Mouse (Mus musculus): ENCODE results near the gene Atpaf1. TPM values are rescaled to one million over a fixed set of nuclear protein-coding genes. Genes with fewer than 3 reads are reported as not detected.

Gene Atpaf1
- 42.1 and 48.7 TPM in 2 replicates for polyA plus RNA-seq (2014; fragmentation: Nextera tagmentation; extraction: Ambion mirVana)

DNA sequence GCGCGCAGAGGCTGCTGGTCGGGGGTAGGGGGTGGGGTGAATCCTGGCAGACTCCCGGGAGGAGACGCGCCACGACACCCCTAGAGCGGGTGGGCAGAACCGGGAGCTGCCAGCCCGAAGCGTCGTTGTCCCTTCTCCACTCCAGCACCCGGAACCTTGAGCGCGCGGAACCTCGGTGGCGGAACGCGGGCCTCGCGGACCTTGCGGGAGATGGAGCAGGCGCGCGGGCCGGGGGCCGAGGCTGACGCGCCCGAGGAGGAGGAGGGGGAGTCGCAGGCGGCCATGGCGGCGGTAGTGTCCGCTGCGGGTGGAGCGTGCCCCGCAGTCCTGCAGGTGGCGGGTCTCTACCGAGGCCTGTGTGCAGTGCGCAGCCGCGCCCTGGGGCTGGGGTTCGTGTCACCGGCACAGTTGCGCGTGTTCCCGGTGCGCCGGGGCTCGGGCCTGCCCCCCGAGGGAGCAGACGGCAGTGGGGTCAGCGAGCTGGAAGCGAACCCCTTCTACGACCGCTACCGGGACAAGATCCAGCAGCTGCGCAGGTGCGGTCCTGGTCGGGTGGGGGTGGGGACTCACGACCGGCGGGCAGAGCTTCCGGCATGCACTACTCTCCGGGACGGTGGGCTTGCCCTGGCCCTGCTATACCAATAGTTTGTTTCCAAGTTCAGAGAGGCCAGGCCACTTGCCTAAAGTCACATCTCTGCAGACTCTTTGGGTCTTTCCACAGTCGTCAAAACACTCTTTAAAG is at the start of gene Atpaf1:
Gene Atpaf1, plus strand, starts transcription at position 44 of the 742 bp plus-strand sequence.
- Histone ChIP-seq H3K4me3 (ENCODE audit: low read depth, low read length) (peak within 1 kb of the TSS; percentile 68), H3K9ac (ENCODE audit: low read depth, low read length) (peak within 1 kb of the TSS; percentile 90), H3K4me1 (replicated peaks; ENCODE audit: control insufficient read depth, insufficient read depth, low read length) (peaks cover 13% of the 10 kb centered on the region), H3K27me3 (replicated peaks; ENCODE audit: control insufficient read depth, insufficient read depth, low read length) (no peaks in the 10 kb centered on the region), H3K4me2 (peak within 1 kb of the TSS; percentile 87), H3K9me3 (ENCODE audit: control insufficient read depth, low read length) (no peaks in the 10 kb centered on the region), H3K36me3 (ENCODE audit: control insufficient read depth, insufficient read depth, low read length) (peaks cover 4% of the 10 kb centered on the region; the same call in 1 of the 2 replicates), H3K27ac (ENCODE audit: low read depth, low read length) (peak within 1 kb of the TSS; percentile 16)
- peak; percentile 84 for ATAC-seq (replicated peaks; ENCODE audit: low FRiP score)
- WGBS, result under 1% methylated on average over 69 of the region's 69 CpGs
- DNase-seq (ENCODE audit: low spot score), result peak; percentile 80

DNA sequence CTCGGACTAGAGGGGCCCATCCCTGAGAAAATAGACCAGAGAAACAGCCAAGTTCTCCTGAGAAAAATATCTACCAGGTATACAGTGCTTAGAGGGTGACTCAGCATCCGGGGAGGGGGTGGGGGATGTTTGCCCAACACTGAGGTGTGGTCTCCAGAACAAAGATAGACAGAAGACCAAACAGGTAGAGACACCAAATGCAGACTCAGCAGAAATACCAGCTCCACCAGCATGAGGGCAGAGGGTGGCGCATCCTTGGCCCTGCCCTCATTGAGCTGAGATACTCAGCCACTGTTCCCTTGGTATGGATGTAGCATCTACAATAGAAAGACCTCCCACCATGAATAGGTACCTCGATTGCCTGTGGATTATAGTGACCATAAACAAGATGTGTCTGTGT is 49.7 kb upstream of the Atpaf1 start:
- Histone ChIP-seq H3K4me3 (ENCODE audit: low read depth, low read length) (no peak overlapping the region), H3K4me2 (no peak overlapping the region), H3K27ac (ENCODE audit: low read depth, low read length) (no peak overlapping the region), H3K36me3 (ENCODE audit: control insufficient read depth, insufficient read depth, low read length) (no peaks in the 10 kb centered on the region; the same call in 1 of the 2 replicates), H3K9ac (ENCODE audit: low read depth, low read length) (no peak overlapping the region), H3K9me3 (ENCODE audit: control insufficient read depth, low read length) (no peaks in the 10 kb centered on the region), H3K27me3 (replicated peaks; ENCODE audit: control insufficient read depth, insufficient read depth, low read length) (no peaks in the 10 kb centered on the region), H3K4me1 (replicated peaks; ENCODE audit: control insufficient read depth, insufficient read depth, low read length) (peaks cover 17% of the 10 kb centered on the region)
- DNase-seq (ENCODE audit: low spot score) (no peak), ATAC-seq (replicated peaks; ENCODE audit: low FRiP score) (no peak)
- WGBS, result 70% methylated on average over 4 of the region's 4 CpGs

DNA sequence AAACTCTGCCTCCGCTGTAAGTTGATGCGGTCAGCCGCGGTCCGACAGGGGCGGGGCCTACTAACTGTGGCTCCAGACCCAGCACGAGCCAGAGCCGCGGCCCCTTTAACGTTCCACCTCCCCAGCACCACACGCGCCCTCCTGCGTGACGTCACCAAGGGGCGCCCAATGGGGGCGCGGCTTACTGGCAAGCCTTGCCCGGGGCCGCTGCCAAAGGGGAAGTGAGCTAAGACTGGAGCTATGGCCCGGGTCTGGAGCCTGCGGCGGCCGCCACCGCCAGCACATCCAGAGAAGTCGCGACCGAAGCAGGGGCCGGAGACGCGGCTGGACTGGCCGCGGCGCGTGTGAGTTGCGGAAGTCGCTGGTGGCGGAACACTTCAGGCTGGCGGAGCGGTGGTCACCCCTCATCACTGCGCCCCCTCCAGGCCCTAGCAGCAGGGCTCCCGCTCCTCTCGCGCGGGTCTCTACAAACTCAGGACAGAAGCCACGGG is 47.0 kb upstream of the Atpaf1 start, which contains the start of gene Efcab14:
Gene Efcab14, plus strand, starts transcription at position 194 of the 491 bp plus-strand sequence.
- WGBS, result under 1% methylated on average over 45 of the region's 45 CpGs
- Histone ChIP-seq H3K9ac (ENCODE audit: low read depth, low read length) (peak within 1 kb of the TSS; percentile 92), H3K4me2 (peak within 1 kb of the TSS; percentile 91), H3K27me3 (replicated peaks; ENCODE audit: control insufficient read depth, insufficient read depth, low read length) (no peaks in the 10 kb centered on the region), H3K4me3 (ENCODE audit: low read depth, low read length) (peak within 1 kb of the TSS; percentile 91), H3K4me1 (replicated peaks; ENCODE audit: control insufficient read depth, insufficient read depth, low read length) (peaks cover 15% of the 10 kb centered on the region), H3K36me3 (ENCODE audit: control insufficient read depth, insufficient read depth, low read length) (peaks cover 8% of the 10 kb centered on the region), H3K9me3 (ENCODE audit: control insufficient read depth, low read length) (no peaks in the 10 kb centered on the region), H3K27ac (ENCODE audit: low read depth, low read length) (peak within 1 kb of the TSS; percentile 84)
- DNase-seq (ENCODE audit: low spot score) (peak; percentile 98), ATAC-seq (replicated peaks; ENCODE audit: low FRiP score) (peak; percentile 100)

DNA sequence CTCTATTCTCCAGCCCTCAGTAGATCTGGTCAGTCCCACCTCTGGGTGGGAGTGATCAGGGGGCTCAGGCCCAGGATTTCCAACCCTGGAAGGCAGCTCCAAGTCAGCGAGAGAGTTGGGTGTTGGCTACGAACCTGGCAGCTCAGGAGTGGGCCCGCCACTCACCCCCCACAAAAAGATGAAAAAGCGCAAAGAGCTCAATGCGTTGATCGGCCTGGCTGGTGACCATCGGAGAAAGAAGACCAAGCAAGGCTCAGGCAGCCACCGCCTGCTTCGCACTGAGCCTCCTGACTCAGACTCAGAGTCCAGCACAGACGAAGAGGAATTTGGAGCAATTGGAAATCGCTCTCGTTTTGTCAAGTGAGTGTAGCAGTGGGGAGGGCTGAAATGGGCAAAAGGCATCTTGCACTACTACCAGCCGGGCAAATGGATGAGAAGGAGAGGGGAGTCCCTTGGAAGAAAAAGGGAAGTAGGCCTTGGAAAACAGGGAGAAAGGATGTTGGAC is 46.1 kb upstream of the Atpaf1 start:
- peaks cover 11% of the 10 kb centered on the region for H3K4me1 ChIP-seq (replicated peaks; ENCODE audit: control insufficient read depth, insufficient read depth, low read length)
- WGBS, result 26% methylated on average over 13 of the region's 13 CpGs
- peaks cover 8% of the 10 kb centered on the region for H3K36me3 ChIP-seq (ENCODE audit: control insufficient read depth, insufficient read depth, low read length)
- no peak overlapping the region for H3K27ac ChIP-seq (ENCODE audit: low read depth, low read length)
- peak overlapping the region; percentile 92 for H3K9ac ChIP-seq (ENCODE audit: low read depth, low read length)
- no peak for ATAC-seq (replicated peaks; ENCODE audit: low FRiP score)
- H3K9me3 ChIP-seq (ENCODE audit: control insufficient read depth, low read length), result no peaks in the 10 kb centered on the region
- H3K4me3 ChIP-seq (ENCODE audit: low read depth, low read length), result peak overlapping the region; percentile 91
- no peaks in the 10 kb centered on the region for H3K27me3 ChIP-seq (replicated peaks; ENCODE audit: control insufficient read depth, insufficient read depth, low read length)
- DNase-seq (ENCODE audit: low spot score), result no peak
- H3K4me2 ChIP-seq, result peak overlapping the region; percentile 91

DNA sequence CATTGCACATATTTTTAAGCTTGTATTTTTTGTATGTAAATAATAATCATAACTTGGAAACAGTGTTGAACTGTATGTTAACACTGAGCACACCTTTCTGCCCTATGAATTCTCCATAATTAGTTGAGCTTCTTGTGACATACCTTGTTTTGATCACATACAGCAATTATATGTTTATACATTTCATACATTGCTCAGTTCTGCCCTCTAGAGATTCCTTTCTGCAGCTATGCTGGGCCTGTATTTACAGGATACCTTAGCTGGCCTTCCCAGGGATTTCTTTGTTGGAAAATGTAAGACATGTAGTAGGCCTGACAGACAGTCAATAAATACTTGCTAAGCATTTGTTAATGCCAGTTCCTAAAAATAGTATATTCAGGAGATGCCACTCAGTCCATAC is 42.0 kb upstream of the Atpaf1 start:
- Histone ChIP-seq H3K9ac (ENCODE audit: low read depth, low read length) (no peak overlapping the region), H3K4me1 (replicated peaks; ENCODE audit: control insufficient read depth, insufficient read depth, low read length) (peaks cover 11% of the 10 kb centered on the region), H3K27me3 (replicated peaks; ENCODE audit: control insufficient read depth, insufficient read depth, low read length) (no peaks in the 10 kb centered on the region), H3K4me3 (ENCODE audit: low read depth, low read length) (no peak overlapping the region), H3K36me3 (ENCODE audit: control insufficient read depth, insufficient read depth, low read length) (peaks cover 8% of the 10 kb centered on the region), H3K4me2 (no peak overlapping the region), H3K9me3 (ENCODE audit: control insufficient read depth, low read length) (no peaks in the 10 kb centered on the region), H3K27ac (ENCODE audit: low read depth, low read length) (no peak overlapping the region)
- DNase-seq (ENCODE audit: low spot score), result no peak
- no peak for ATAC-seq (replicated peaks; ENCODE audit: low FRiP score)

DNA sequence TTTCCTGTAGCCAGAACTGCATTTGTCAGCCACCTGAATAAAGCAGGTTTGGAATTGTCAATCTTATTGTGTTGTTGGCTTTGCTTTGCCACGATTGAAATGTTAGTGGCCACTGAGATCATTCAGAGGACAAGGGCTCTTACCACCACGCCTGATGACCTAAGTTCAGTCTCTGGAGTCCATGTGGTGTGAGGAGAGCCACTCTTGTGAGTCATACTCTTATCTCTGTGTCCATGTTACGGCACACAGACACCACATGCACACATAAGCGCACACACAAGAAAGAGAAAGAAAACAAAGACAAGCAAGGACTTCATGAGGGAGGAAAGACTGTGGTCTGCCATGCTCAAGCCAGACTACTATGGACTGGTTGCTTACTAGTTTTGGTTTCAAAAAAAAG is 41.5 kb upstream of the Atpaf1 start:
- Histone ChIP-seq H3K4me2 (no peak overlapping the region), H3K4me1 (replicated peaks; ENCODE audit: control insufficient read depth, insufficient read depth, low read length) (peaks cover 11% of the 10 kb centered on the region), H3K27me3 (replicated peaks; ENCODE audit: control insufficient read depth, insufficient read depth, low read length) (no peaks in the 10 kb centered on the region), H3K9me3 (ENCODE audit: control insufficient read depth, low read length) (no peaks in the 10 kb centered on the region), H3K36me3 (ENCODE audit: control insufficient read depth, insufficient read depth, low read length) (peaks cover 8% of the 10 kb centered on the region), H3K27ac (ENCODE audit: low read depth, low read length) (no peak overlapping the region), H3K4me3 (ENCODE audit: low read depth, low read length) (no peak overlapping the region), H3K9ac (ENCODE audit: low read depth, low read length) (no peak overlapping the region)
- no peak for ATAC-seq (replicated peaks; ENCODE audit: low FRiP score)
- 66% methylated on average over 4 of the region's 4 CpGs for WGBS
- no peak for DNase-seq (ENCODE audit: low spot score)

DNA sequence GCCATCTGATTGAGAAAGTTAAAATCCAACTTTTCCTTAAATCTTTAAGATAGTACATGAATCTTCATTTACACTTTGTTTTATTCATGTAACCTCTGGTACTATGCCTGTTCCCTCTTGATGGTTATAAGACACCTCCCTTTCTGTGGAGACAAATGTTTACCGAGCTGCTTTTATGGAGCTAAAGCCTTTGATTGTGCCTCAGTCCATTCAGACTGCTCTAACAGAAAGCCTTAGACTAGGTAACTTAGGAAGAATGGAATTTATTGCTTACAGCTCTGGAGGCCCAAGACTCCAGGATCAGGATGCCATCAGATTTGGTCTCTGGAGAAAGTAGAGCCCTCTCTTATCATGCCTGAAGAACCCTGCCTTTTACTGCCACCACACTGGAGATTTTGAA is 36.4 kb upstream of the Atpaf1 start:
- no peak overlapping the region for H3K27ac ChIP-seq (ENCODE audit: low read depth, low read length)
- ATAC-seq (replicated peaks; ENCODE audit: low FRiP score) (no peak), DNase-seq (ENCODE audit: low spot score) (no peak)
- no peaks in the 10 kb centered on the region for H3K9me3 ChIP-seq (ENCODE audit: control insufficient read depth, low read length)
- H3K4me2 ChIP-seq, result no peak overlapping the region
- 63% methylated on average over 1 of the region's 1 CpGs for WGBS
- no peaks in the 10 kb centered on the region for H3K4me1 ChIP-seq (replicated peaks; ENCODE audit: control insufficient read depth, insufficient read depth, low read length)
- H3K9ac ChIP-seq (ENCODE audit: low read depth, low read length), result no peak overlapping the region
- H3K36me3 ChIP-seq (ENCODE audit: control insufficient read depth, insufficient read depth, low read length), result peaks cover 2% of the 10 kb centered on the region; the same call in 1 of the 2 replicates
- no peak overlapping the region for H3K4me3 ChIP-seq (ENCODE audit: low read depth, low read length)
- no peaks in the 10 kb centered on the region for H3K27me3 ChIP-seq (replicated peaks; ENCODE audit: control insufficient read depth, insufficient read depth, low read length)

DNA sequence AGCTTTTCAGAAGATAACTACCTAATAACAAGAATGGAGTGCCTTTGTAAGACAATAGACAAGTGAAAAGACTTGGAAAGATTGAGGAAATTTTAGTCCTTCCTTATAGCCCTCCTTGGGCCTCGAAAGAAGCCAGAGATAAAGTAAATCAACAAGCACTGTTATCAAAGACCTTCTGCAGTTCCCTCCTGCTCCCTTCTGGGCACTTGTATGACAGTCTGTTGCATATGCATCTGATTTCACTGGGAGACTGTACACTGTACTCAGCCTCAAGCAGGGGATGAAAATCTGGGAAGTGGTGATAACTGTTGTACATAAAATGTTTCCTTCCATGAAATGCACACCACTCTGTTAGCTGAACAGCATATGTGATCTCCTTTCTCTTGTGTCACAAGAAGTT is 35.3 kb upstream of the Atpaf1 start:
- Histone ChIP-seq H3K4me3 (ENCODE audit: low read depth, low read length) (no peak overlapping the region), H3K4me1 (replicated peaks; ENCODE audit: control insufficient read depth, insufficient read depth, low read length) (no peaks in the 10 kb centered on the region), H3K36me3 (ENCODE audit: control insufficient read depth, insufficient read depth, low read length) (peaks cover 4% of the 10 kb centered on the region; the same call in 1 of the 2 replicates), H3K27me3 (replicated peaks; ENCODE audit: control insufficient read depth, insufficient read depth, low read length) (no peaks in the 10 kb centered on the region), H3K27ac (ENCODE audit: low read depth, low read length) (no peak overlapping the region), H3K9ac (ENCODE audit: low read depth, low read length) (no peak overlapping the region), H3K4me2 (no peak overlapping the region), H3K9me3 (ENCODE audit: control insufficient read depth, low read length) (no peaks in the 10 kb centered on the region)
- WGBS, result 59% methylated on average over 1 of the region's 1 CpGs
- DNase-seq (ENCODE audit: low spot score) (no peak), ATAC-seq (replicated peaks; ENCODE audit: low FRiP score) (no peak)
